Mouse (Mus musculus): Measurements from ENCODE around the gene Ttc25.
A peak's percentile ranks its signal among the peaks of the same experiment; 100 is the strongest.

The Ttc25 gene

GRCm38 (mm10) chr11:100544832-100545745 lies at the start of gene Ttc25:
Ttc25 (plus strand) TSS chr11:100545607.
- peak; percentile 90 for DNase-seq (ENCODE audit: extremely low spot score)

- DNase-seq (ENCODE audit: extremely low spot score) = no peak
These were observed 45.2 kb upstream of the Ttc25 start for GRCm38 (mm10) chr11:100500241-100500640.

GRCm38 (mm10) chr11:100500651-100501050 lies 44.8 kb upstream of the Ttc25 start:
- no peak for DNase-seq (ENCODE audit: extremely low spot score)

GRCm38 (mm10) chr11:100501321-100501720 lies 44.1 kb upstream of the Ttc25 start:
- no peak for DNase-seq (ENCODE audit: extremely low spot score)

- DNase-seq (ENCODE audit: extremely low spot score) = no peak
These were observed 40.3 kb upstream of the Ttc25 start for GRCm38 (mm10) chr11:100504990-100505660.

GRCm38 (mm10) chr11:100505997-100506396 lies 39.4 kb upstream of the Ttc25 start:
- DNase-seq (ENCODE audit: extremely low spot score) = no peak

GRCm38 (mm10) chr11:100510556-100510955 lies 34.9 kb upstream of the Ttc25 start:
- no peak for DNase-seq (ENCODE audit: extremely low spot score)

DNA sequence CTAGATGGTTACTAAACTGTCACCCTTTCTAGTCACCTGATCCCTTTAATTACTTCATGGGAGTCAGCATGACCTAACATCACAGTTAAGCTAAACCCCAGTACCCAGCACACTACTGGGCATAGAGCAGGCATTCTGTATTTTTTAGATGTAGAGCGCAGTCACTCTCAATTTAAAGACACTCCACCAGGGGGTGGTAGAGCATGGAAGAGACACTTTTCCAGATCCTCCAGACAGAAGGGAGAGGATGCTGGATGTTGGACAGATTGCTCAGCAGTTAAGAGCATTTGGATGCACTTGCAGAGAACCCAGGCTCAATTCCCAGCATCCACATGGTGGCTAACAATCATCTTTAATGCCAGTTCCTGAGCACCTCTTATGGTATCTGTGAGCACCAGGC lies 33.0 kb upstream of the Ttc25 start:
- DNase-seq (ENCODE audit: extremely low spot score) = peak; percentile 10

- no peak for DNase-seq (ENCODE audit: extremely low spot score)
These were observed 31.7 kb upstream of the Ttc25 start for GRCm38 (mm10) chr11:100513716-100514115.

DNA sequence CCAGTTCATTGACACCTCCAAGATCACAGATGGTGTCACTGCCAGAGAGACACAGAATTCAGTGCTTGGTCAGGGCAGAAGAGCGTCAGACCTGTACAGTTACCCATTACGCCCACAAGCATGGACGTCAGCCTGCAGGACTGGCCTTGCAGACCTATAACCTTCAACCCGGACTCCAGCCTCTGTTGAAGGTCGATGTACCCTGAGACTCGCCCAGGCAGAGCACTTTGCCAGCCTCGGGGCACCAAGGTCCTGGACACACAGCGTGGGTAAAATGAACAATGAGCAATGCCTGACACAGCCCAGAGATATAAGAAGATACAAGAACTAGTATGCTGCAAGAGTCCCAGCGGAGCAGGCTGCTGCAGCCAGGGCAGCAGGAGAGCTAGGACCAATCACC lies 30.3 kb upstream of the Ttc25 start:
- DNase-seq (ENCODE audit: extremely low spot score) = no peak

GRCm38 (mm10) chr11:100515789-100516188 lies 29.6 kb upstream of the Ttc25 start:
- DNase-seq (ENCODE audit: extremely low spot score) = no peak

GRCm38 (mm10) chr11:100516291-100516690 lies 29.1 kb upstream of the Ttc25 start:
- no peak for DNase-seq (ENCODE audit: extremely low spot score)

DNA sequence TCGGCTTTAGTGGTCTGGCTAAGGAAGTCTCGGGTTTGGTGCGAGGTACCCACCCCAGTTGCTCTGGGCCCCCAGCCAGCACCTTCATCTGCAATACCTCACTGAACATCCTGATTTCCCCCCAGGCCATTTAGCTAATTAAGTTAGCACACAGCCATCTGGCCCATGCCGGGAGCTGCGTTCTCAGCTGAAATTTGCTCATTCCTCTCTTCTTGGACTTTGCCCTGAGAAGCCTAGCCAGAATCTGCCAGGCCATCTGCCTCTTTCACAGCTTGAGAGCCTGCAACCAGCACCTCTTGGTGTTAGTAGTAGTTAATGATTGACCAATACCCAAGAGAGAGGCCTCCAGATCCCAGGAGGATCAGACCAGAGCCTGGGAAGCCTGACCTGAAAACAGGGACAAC lies 27.2 kb upstream of the Ttc25 start:
- DNase-seq (ENCODE audit: extremely low spot score) = no peak

GRCm38 (mm10) chr11:100519188-100519587 lies 26.2 kb upstream of the Ttc25 start:
- no peak for DNase-seq (ENCODE audit: extremely low spot score)

DNA sequence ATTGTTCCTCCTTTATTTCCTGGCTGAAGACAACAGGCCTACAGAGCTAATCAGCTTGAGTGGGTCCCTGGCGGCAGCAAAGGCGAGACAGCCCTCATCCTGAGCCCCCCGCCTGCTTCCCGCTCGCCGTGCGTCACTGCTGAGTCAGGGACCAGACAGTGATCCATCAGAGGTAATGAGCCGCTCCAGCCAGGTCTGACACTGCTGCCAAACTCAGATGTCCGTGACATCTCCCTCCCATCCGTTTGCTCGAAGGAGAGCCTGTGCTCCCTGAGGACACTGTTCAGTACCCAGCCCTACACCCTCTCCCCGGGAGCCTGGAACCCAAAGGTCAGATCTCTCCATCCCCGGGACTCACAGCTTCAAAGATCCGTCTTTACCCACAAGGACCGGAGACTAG lies 24.6 kb upstream of the Ttc25 start:
- DNase-seq (ENCODE audit: extremely low spot score) = no peak

DNA sequence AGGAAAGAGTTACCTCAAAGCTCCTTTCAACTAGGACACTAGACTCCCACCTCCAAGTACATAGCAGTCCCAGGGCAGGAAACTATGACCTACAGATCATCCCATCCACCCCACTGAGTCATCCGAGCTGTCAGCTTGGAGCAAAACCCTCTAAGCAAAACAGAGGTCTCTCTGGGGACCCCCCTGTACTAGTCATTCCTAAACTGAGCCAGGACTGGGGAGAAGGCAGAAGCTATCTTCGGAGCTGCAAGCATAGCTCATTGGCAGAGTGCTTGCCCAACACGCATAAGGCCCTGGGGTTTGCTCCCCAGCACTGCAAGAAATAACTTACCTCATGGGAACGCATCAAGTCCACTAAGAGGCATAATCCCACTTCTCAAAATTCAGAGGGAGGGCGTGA lies 21.0 kb upstream of the Ttc25 start:
- DNase-seq (ENCODE audit: extremely low spot score) = no peak

DNA sequence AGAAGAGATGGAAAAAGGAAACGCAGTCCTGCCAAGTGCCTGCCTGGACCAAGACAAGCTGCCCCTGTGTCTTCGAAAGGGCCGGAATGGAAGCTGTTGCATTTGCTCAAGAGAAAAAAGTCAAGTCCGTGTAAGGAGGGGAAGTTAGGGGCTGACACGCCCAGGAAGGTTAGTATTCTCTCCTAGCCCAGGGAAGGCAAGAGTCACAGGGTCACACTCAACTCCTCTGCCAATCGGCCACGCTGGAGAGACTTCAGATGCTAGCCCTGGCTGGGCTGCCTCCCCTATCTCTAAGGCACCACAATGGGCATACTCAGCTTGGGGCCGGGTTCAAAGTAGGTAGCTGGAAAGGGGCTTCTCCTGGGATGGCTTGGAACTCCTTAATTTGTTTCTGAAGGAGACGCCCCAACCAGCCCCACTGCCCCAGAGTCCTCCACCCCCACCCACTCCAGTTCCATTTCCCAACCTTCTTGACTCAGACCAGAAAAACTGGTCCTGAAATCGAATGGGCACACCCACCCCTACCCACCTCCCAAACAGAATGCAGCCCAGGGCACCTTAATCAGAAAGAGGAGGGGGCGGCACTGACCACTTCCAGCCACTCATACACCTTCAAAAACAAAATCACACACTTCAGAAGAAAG lies 20.3 kb upstream of the Ttc25 start:
- DNase-seq (ENCODE audit: extremely low spot score) = no peak

DNA sequence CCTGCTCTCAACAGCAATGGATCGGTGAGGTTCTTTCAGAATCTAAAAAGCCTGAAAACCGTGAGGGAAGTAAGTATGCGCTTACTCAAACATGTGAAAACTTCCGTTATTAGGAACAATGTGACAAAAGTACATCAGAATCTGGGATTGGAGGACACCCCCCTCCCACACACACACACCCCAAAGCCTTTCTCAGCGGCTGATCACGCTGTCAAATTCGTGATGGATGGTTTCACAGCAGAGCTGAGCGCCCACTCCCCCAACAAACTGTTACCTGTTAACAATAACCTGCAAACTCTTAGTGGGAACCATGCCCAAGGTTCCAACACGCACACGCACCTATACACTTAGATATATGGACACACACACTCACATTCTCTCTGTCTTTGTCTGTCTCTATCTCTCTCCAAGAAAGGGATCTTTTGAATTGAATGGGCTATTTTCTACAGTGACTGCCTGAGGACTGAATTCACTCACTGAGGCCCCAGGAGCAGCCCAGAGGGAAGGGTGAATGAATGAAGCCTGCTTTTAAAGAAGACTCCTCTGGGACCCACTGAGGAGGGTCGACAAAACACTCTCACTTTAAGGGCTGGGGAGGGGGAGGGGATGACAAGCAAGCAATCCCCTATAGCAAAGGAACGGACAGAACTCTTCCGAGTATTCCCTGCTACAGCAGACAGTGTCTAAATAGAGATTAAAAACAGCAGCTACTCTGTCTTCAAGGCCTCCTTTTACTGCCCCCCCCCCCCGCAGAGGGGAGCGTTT lies 19.2 kb upstream of the Ttc25 start:
- DNase-seq (ENCODE audit: extremely low spot score) = peak; percentile 17

DNA sequence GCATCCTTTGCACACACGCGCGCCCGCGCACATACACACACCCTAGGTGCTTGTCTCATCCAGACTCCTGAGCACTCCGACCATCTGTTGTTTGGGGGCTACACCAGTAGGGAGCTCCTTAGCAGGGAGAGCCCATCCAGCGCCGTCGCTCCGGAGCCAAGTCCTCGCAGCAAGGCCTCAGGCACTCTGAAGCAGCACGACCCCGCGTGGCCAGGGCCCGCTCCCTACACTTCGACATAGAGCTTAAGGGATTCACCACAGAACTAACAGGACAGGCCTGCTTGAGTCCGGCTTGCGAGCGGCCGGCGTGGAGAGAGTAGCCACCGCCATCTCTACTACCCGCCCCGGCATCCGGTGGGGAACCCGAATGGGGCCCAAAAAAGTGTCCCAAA lies 18.3 kb upstream of the Ttc25 start:
- DNase-seq (ENCODE audit: extremely low spot score) = peak; percentile 71

DNA sequence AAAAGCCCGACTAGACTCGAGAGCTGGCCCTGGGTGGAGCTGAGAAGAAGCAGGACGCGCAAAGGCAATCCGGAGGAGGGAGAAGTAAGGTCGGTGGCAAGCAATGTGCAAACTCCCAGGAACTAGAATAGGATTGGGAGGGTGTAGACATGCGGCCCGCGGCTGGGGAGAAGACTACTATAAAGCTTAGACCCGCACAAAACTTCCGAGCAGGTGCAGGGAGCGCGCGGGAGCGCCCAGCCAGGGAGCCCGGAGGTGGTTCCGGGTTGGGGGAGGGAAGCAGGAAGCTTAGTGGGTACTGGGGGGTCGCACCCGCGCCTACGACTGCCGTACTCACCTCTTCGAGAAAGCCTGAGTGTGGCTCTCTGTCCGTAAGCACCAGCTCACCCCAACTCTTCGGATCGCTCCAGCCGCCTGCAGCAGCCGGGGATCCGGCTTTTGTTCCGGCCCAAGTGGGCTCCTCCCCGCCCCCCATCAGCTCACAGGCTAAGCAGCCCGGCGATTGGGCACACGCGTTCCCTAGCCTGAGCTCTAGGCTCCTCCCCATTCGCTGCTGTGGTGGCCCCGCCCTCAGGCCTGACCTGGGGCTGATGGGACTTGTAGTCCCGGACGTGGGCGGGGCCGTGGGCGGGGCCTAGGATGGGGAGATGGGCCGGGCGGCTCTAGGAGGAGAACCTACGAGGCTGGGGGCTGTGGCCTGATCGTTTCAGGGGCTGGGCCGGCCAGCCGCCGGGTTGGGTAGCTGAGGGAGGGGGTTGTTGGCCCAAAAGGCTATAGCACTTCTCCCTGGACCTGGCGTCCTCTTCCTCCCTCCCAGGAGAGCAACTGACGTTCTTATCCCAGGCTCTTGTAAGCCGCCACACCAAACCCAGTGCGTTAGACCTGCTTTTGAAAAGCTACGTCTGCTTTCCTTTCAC lies 17.7 kb upstream of the Ttc25 start, which contains the start of gene Acly:
Gene Acly, minus strand, starts transcription at position 543 of the 917 bp plus-strand sequence.
- peak; percentile 99 for DNase-seq (ENCODE audit: extremely low spot score)
